Mouse (Mus musculus) adrenal gland, postnatal 4 days (tissue): Measurements from ENCODE around the gene Zcchc3. TPM values are rescaled to one million over a fixed set of nuclear protein-coding genes. Genes with fewer than 3 reads are reported as not detected.

Experiments used
- DNase-seq, 2 experiments: peaks; one replicate each; pipeline ENCODE4 v3.0.0; 2021 to 2022; ENCODE audit warnings: low spot score in 2 of 2, mixed read lengths in 2 of 2
- total RNA-seq, 2 experiments: library from RNA; stranded (reverse); gene quantifications; 2 replicates each; pipeline ENCODE4 v1.2.3; 2021

Gene Zcchc3
- total RNA-seq, 2 experiments from 2014 or later: 18.5 to 20.2 TPM

GRCm38 (mm10) chr2:152411471-152411870, 3.4 kb downstream of the Zcchc3 start:
- no peak for DNase-seq

- DNase-seq: peak in 1 of 2 experiments; percentile 58
Observed at GRCm38 (mm10) chr2:152410971-152411371, 3.9 kb downstream of the Zcchc3 start.

GRCm38 (mm10) chr2:152409781-152410180, 5.0 kb downstream of the Zcchc3 start:
- DNase-seq: no peak

GRCm38 (mm10) chr2:152406126-152406525, 8.7 kb downstream of the Zcchc3 start:
- DNase-seq: peak; percentile 91 to 92

- no peak for DNase-seq
Observed at GRCm38 (mm10) chr2:152399122-152399542, 15.7 kb downstream of the Zcchc3 start.

- peak; percentile 88 to 91 for DNase-seq
Observed at GRCm38 (mm10) chr2:152398691-152399090, 16.1 kb downstream of the Zcchc3 start.

GRCm38 (mm10) chr2:152397680-152398435, 17.0 kb downstream of the Zcchc3 start, which contains the start of gene Sox12:
Gene Sox12, minus strand, starts transcription at chr2:152398063.
- DNase-seq: peak; percentile 95

- peak; percentile 64 to 68 for DNase-seq
Observed at GRCm38 (mm10) chr2:152397004-152397589, 17.7 kb downstream of the Zcchc3 start.

GRCm38 (mm10) chr2:152396110-152397003, 18.5 kb downstream of the Zcchc3 start:
- peak; percentile 60 to 88 for DNase-seq

- no peak for DNase-seq
Observed at GRCm38 (mm10) chr2:152395271-152395920, 19.4 kb downstream of the Zcchc3 start.

GRCm38 (mm10) chr2:152393225-152394017, 21.4 kb downstream of the Zcchc3 start:
- no peak for DNase-seq

- no peak for DNase-seq
Observed at GRCm38 (mm10) chr2:152392786-152393185, 22.0 kb downstream of the Zcchc3 start.

- no peak for DNase-seq
Observed at GRCm38 (mm10) chr2:152384191-152384590, 30.6 kb downstream of the Zcchc3 start.

GRCm38 (mm10) chr2:152376345-152376741, 38.5 kb downstream of the Zcchc3 start, which contains the start of gene Nrsn2:
Gene Nrsn2, minus strand, starts transcription at chr2:152376638.
- no peak for DNase-seq

- DNase-seq: no peak
Observed at GRCm38 (mm10) chr2:152375652-152376344, 39.0 kb downstream of the Zcchc3 start.

GRCm38 (mm10) chr2:152373547-152373946, 41.3 kb downstream of the Zcchc3 start:
- no peak for DNase-seq

GRCm38 (mm10) chr2:152372661-152373060, 42.2 kb downstream of the Zcchc3 start:
- DNase-seq: no peak

GRCm38 (mm10) chr2:152372104-152372503, 42.7 kb downstream of the Zcchc3 start:
- DNase-seq: no peak

GRCm38 (mm10) chr2:152368532-152369140, 46.2 kb downstream of the Zcchc3 start:
- DNase-seq: peak in 1 of 2 experiments; percentile 42
